ENCODE assay signal across 8 mouse cellular contexts in genomic region chr14:30548965-30549776, GRCm38 (mm10). TPM values are rescaled to one million over a fixed set of nuclear protein-coding genes. Genes with fewer than 3 reads are reported as not detected.
DNase-seq lines count a peak whose midpoint lies in the region; ATAC-seq lines count a peak whose summit lies in the region.

No protein-coding gene starts in this region.

- peaks cover 51% of the 10 kb centered on the region for H3K4me1 ChIP-seq in forebrain, embryonic 10.5 days
- H3K4me1 ChIP-seq in heart, embryonic 16.5 days (ENCODE audit: control insufficient read depth, insufficient read depth, low read length) = peaks cover 31% of the 10 kb centered on the region
- peaks cover 59% of the 10 kb centered on the region for H3K4me1 ChIP-seq in liver, embryonic 15.5 days (replicated peaks)
- peaks cover 30% of the 10 kb centered on the region for H3K4me1 ChIP-seq in neural tube, embryonic 12.5 days

- peak overlapping the region; percentile 90 for H3K4me2 ChIP-seq in heart, embryonic 16.5 days (ENCODE audit: low read depth, low read length)
- H3K4me2 ChIP-seq in liver, embryonic 15.5 days = peak overlapping the region; percentile 95
- peak overlapping the region; percentile 77 for H3K4me2 ChIP-seq in neural tube, embryonic 12.5 days (replicated peaks)

- H3K9ac ChIP-seq in heart, embryonic 16.5 days (ENCODE audit: low read length) = peak overlapping the region; percentile 91
- peak overlapping the region; percentile 80 for H3K9ac ChIP-seq in liver, embryonic 15.5 days
- H3K9ac ChIP-seq in neural tube, embryonic 12.5 days = peak overlapping the region; percentile 92

- peaks cover 27% of the 10 kb centered on the region for H3K36me3 ChIP-seq in forebrain, embryonic 10.5 days (replicated peaks)
- no peaks in the 10 kb centered on the region for H3K36me3 ChIP-seq in heart, embryonic 16.5 days (ENCODE audit: control insufficient read depth, insufficient read depth)
- peaks cover 9% of the 10 kb centered on the region; the same call in 1 of the 2 replicates for H3K36me3 ChIP-seq in liver, embryonic 15.5 days (replicated peaks)
- no peaks in the 10 kb centered on the region for H3K36me3 ChIP-seq in neural tube, embryonic 12.5 days

- H3K27me3 ChIP-seq in forebrain, embryonic 10.5 days (ENCODE audit: poor library complexity, severe bottlenecking) = no peaks in the 10 kb centered on the region
- no peaks in the 10 kb centered on the region for H3K27me3 ChIP-seq in heart, embryonic 16.5 days (ENCODE audit: control insufficient read depth, insufficient read depth, low read length)
- no peaks in the 10 kb centered on the region for H3K27me3 ChIP-seq in liver, embryonic 15.5 days
- H3K27me3 ChIP-seq in neural tube, embryonic 12.5 days (replicated peaks) = no peaks in the 10 kb centered on the region

- under 1% methylated on average over 69 of the region's 69 CpGs for WGBS in forebrain, embryonic 10.5 days
- under 1% methylated on average over 69 of the region's 69 CpGs for WGBS in heart, embryonic 16.5 days
- under 1% methylated on average over 69 of the region's 69 CpGs for WGBS in liver, embryonic 15.5 days (ENCODE audit: insufficient replicate concordance)
- WGBS in neural tube, embryonic 12.5 days = under 1% methylated on average over 69 of the region's 69 CpGs

- peak; percentile 92 for DNase-seq in c-Kit-negative CD71-positive TER-119-positive erythroid progenitor cells, embryonic 14.5 days (ENCODE audit: low read depth, low spot score)
- DNase-seq in forebrain, embryonic 10.5 days (ENCODE audit: extremely low spot score, low spot score) = peak; percentile 93
- DNase-seq in kidney, postnatal 36 days = peak; percentile 97 to 99
- DNase-seq in telencephalon, adult 2 months (ENCODE audit: low read depth, low spot score) = peak; percentile 76

- peak; percentile 86 for ATAC-seq in CD4-positive, CD25-positive, alpha-beta regulatory T cell, adult 4 months
- peak; percentile 94 for ATAC-seq in heart, embryonic 16.5 days (replicated peaks; ENCODE audit: extremely low read depth, insufficient read depth, low FRiP score)
- peak; percentile 93 for ATAC-seq in liver, embryonic 15.5 days (ENCODE audit: insufficient read depth)
- peak; percentile 92 for ATAC-seq in neural tube, embryonic 12.5 days (ENCODE audit: low FRiP score, low read depth)

- H3K27ac ChIP-seq in forebrain, embryonic 10.5 days = peak overlapping the region; percentile 97
- peak overlapping the region; percentile 89 for H3K27ac ChIP-seq in heart, embryonic 16.5 days (ENCODE audit: low read length)
- peak overlapping the region; percentile 94 for H3K27ac ChIP-seq in liver, embryonic 15.5 days (replicated peaks)
- H3K27ac ChIP-seq in neural tube, embryonic 12.5 days = peak overlapping the region; percentile 86

- H3K4me3 ChIP-seq in forebrain, embryonic 10.5 days = peak overlapping the region; percentile 87
- H3K4me3 ChIP-seq in heart, embryonic 16.5 days (ENCODE audit: low read length) = peak overlapping the region; percentile 73
- peak overlapping the region; percentile 73 for H3K4me3 ChIP-seq in liver, embryonic 15.5 days (replicated peaks)
- H3K4me3 ChIP-seq in neural tube, embryonic 12.5 days = peak overlapping the region; percentile 74

- no peaks in the 10 kb centered on the region for H3K9me3 ChIP-seq in forebrain, embryonic 10.5 days
- H3K9me3 ChIP-seq in heart, embryonic 16.5 days (replicated peaks; ENCODE audit: control insufficient read depth, low read length) = no peaks in the 10 kb centered on the region
- H3K9me3 ChIP-seq in liver, embryonic 15.5 days (replicated peaks) = no peaks in the 10 kb centered on the region
- no peaks in the 10 kb centered on the region for H3K9me3 ChIP-seq in neural tube, embryonic 12.5 days

RNA-seq across cellular contexts. Expression of gene Tkt, which starts 1.0 kb away (rescaled TPM):
- polyA plus RNA-seq in CD4-positive, CD25-positive, alpha-beta regulatory T cell, adult 4 months (2017; shearing (Covaris generic)) = 100 to 1,000 TPM; 231 to 349 TPM
- 338 and 351 TPM in 2 replicates for polyA plus RNA-seq in forebrain, embryonic 10.5 days (2016; fragmentation: Nextera tagmentation; extraction: Ambion mirVana)
- polyA plus RNA-seq in heart, embryonic 16.5 days (2015; fragmentation: Nextera tagmentation; extraction: Ambion mirVana) = 93.9 and 96.3 TPM in 2 replicates
- 197 and 199 TPM in 2 replicates for polyA plus RNA-seq in liver, embryonic 15.5 days (2015; fragmentation: Nextera tagmentation; extraction: Ambion mirVana)
- polyA plus RNA-seq in neural tube, embryonic 12.5 days (2016; fragmentation: Nextera tagmentation; extraction: Ambion mirVana) = 215 and 218 TPM in 2 replicates

RNA-seq across cellular contexts. Expression of gene Cacna1d, which starts 57.9 kb away (rescaled TPM):
- 1 to 10 TPM; 2.2 to 2.7 TPM for polyA plus RNA-seq in CD4-positive, CD25-positive, alpha-beta regulatory T cell, adult 4 months (2017; shearing (Covaris generic))
- polyA plus RNA-seq in forebrain, embryonic 10.5 days (2016; fragmentation: Nextera tagmentation; extraction: Ambion mirVana) = 1.3 TPM in 2 replicates
- polyA plus RNA-seq in heart, embryonic 16.5 days (2015; fragmentation: Nextera tagmentation; extraction: Ambion mirVana) = 4.9 and 5.5 TPM in 2 replicates
- polyA plus RNA-seq in liver, embryonic 15.5 days (2015; fragmentation: Nextera tagmentation; extraction: Ambion mirVana) = 0.13 and 0.17 TPM in 2 replicates
- polyA plus RNA-seq in neural tube, embryonic 12.5 days (2016; fragmentation: Nextera tagmentation; extraction: Ambion mirVana) = 3.0 and 4.6 TPM in 2 replicates

Comparison
In these comparisons a context has a peak if more than half of its experiments do, and no peak if none do; other contexts are left out.
1. Peak in every context shown above with its lines: DNase-seq, ATAC-seq, H3K4me3 ChIP-seq and H3K27ac ChIP-seq.